Mouse (Mus musculus) E14TG2a.4 (cell line): Measurements from ENCODE around the gene Prokr2.

Experiments
- CTCF ChIP-seq: conservative IDR thresholded peaks from 2 replicates; pipeline ENCODE4 v1.5.1; 2014; ENCODE audit warnings: low read length
- NANOG ChIP-seq: IDR thresholded peaks from 2 replicates; pipeline ENCODE4 v1.6.1; 2014; ENCODE audit warnings: borderline replicate concordance, low read length, mixed read lengths
- POU5F1 ChIP-seq: IDR thresholded peaks from 2 replicates; pipeline ENCODE4 v1.6.1; 2014; ENCODE audit warnings: low read length, borderline replicate concordance

DNA sequence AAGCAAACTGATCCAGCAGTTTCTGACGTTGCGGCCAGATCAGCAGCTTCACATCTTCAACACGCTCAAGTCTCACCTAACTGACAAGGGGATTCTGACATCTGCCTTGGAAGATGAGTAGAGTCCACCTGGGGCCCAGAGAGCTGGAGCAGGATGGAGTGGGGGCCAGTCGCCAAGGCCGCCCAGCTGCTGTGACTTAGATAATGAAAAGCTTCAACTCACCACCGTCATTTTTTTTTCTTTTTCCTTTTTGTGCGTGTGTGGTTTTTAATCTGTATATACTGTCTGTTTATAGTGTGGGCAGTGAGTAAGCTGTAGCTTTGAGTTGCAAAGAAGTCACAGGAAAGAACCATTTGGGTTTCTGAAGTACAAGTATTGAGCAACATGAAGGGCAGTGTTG, 80.1 kb downstream of the Prokr2 start:
- TF ChIP-seq CTCF (no peak), POU5F1 (no peak), NANOG (no peak)
